Mouse (Mus musculus) brain, embryonic 14.5 days (tissue): Measurements from ENCODE around the gene Wdr66.

Experiments used
- CTCF ChIP-seq: fragments of 200-500 bp; IDR thresholded peaks from 2 replicates; pipeline ENCODE4 v1.5.1; 2012; ENCODE audit warnings: inconsistent platforms, mild to moderate bottlenecking, moderate library complexity, borderline replicate concordance; ENCODE audit not compliant: insufficient read depth, insufficient read length; ENCODE audit errors: extremely low read depth
- POLR2A ChIP-seq: fragments of 200-500 bp; IDR thresholded peaks from 2 replicates; pipeline ENCODE4 v1.6.1; 2012; ENCODE audit warnings: mild to moderate bottlenecking, inconsistent platforms, borderline replicate concordance; ENCODE audit not compliant: poor library complexity, insufficient read depth, insufficient read length, severe bottlenecking; ENCODE audit errors: extremely low read depth

GRCm38 (mm10) chr5:123362911-123363310, 111.0 kb downstream of the Wdr66 start:
- TF ChIP-seq CTCF, result no peak
- TF ChIP-seq POLR2A, result no peak
